Mouse (Mus musculus) kidney, postnatal 0 days (tissue): ENCODE measurements around the gene Vrtn. TPM values are rescaled to one million over a fixed set of nuclear protein-coding genes. Genes with fewer than 3 reads are reported as not detected.

Experiments used
- ATAC-seq: fragments of 200-750 bp; cut with Nextera tagmentation; replicated peaks from 2 replicates; pipeline ENCODE4 v1.8.0; 2017; ENCODE audit warnings: low read depth, moderate number of reproducible peaks, moderate TSS enrichment, moderate library complexity; ENCODE audit not compliant: low FRiP score
- DNase-seq: peaks from one replicate; pipeline ENCODE4 v3.0.0-alpha.2; 2016; ENCODE audit warnings: low spot score
- H3K27ac ChIP-seq: fragments of 300-500 bp; sonication (generic); 2 replicates; pipeline ENCODE4 v1.5.1; 2014; ENCODE audit warnings: mild to moderate bottlenecking
- H3K27me3 ChIP-seq: fragments of 300-500 bp; sonication (generic); 2 replicates; pipeline ENCODE4 v1.6.1; 2014; ENCODE audit warnings: low read length, mixed read lengths; ENCODE audit not compliant: insufficient read depth
- H3K36me3 ChIP-seq: fragments of 300-500 bp; sonication (generic); 2 replicates; pipeline ENCODE4 v1.6.1; 2014; ENCODE audit warnings: low read length, mixed read lengths; ENCODE audit not compliant: insufficient read depth
- H3K4me1 ChIP-seq: fragments of 300-500 bp; sonication (generic); replicated peaks from 2 replicates; pipeline ENCODE4 v1.6.1; 2014; ENCODE audit warnings: antibody characterized with exemption, low read length, mixed read lengths; ENCODE audit not compliant: insufficient read depth
- H3K4me2 ChIP-seq: fragments of 300-500 bp; sonication (generic); 2 replicates; pipeline ENCODE4 v1.6.1; 2014; ENCODE audit warnings: mild to moderate bottlenecking, low read length, moderate library complexity, mixed read lengths
- H3K4me3 ChIP-seq: fragments of 300-500 bp; sonication (generic); replicated peaks from 2 replicates; pipeline ENCODE4 v1.5.1; 2014; ENCODE audit warnings: low read depth, low read length
- H3K9ac ChIP-seq: fragments of 300-500 bp; sonication (generic); 2 replicates; pipeline ENCODE4 v1.6.1; 2014; ENCODE audit warnings: low read depth, low read length
- H3K9me3 ChIP-seq: fragments of 300-500 bp; sonication (generic); replicated peaks from 2 replicates; pipeline ENCODE4 v1.6.1; 2016; ENCODE audit warnings: low read length, inconsistent platforms, mixed read lengths
- CTCF ChIP-seq: IDR thresholded peaks from 2 replicates; pipeline ENCODE4 v1.5.1; 2016; ENCODE audit warnings: antibody characterized with exemption, low read depth, mild to moderate bottlenecking, moderate library complexity
- WGBS: fragments of 180-500 bp; shearing (Covaris S2); extraction: QIAGEN DNeasy Blood & Tissue Kit; methylation state at CpG from one replicate; pipeline ENCODE4 v1.1.7; 2014; 5-methylcytosine and 5-hydroxymethylcytosine counted together
- polyA plus RNA-seq: library from polyadenylated mRNA; unstranded; fragments of >200 nt; fragmentation: Nextera tagmentation; extraction: Ambion mirVana; gene quantifications from 2 replicates; pipeline ENCODE4 v1.2.1, GENCODE M21; 2015

Vrtn gene
- polyA plus RNA-seq, 1 experiment from 2014 or later, result not detected

GRCm38 (mm10) chr12:84631867-84632266, 9.0 kb upstream of the Vrtn start:
- ATAC-seq, result no peak
- no peak for TF ChIP-seq CTCF
- H3K9me3 ChIP-seq, result no peaks in the 10 kb centered on the region
- H3K4me2 ChIP-seq, result no peak overlapping the region
- no peaks in the 10 kb centered on the region for H3K27me3 ChIP-seq
- H3K27ac ChIP-seq, result no peak overlapping the region
- 70% methylated on average over 3 of the region's 3 CpGs for WGBS
- H3K36me3 ChIP-seq, result no peaks in the 10 kb centered on the region
- H3K4me1 ChIP-seq, result no peaks in the 10 kb centered on the region
- DNase-seq, result no peak
- H3K9ac ChIP-seq, result no peak overlapping the region
- no peak overlapping the region for H3K4me3 ChIP-seq

GRCm38 (mm10) chr12:84640253-84640652, 566 bp upstream of the Vrtn start:
- Histone ChIP-seq H3K9me3 (no peaks in the 10 kb centered on the region), H3K36me3 (no peaks in the 10 kb centered on the region), H3K4me3 (no peak overlapping the region), H3K27ac (no peak overlapping the region), H3K4me1 (no peaks in the 10 kb centered on the region), H3K4me2 (no peak overlapping the region), H3K27me3 (peaks cover 28% of the 10 kb centered on the region), H3K9ac (no peak overlapping the region)
- no peak for TF ChIP-seq CTCF
- DNase-seq (no peak), ATAC-seq (no peak)
- 10% methylated on average over 6 of the region's 6 CpGs for WGBS

- no peak overlapping the region for H3K4me2 ChIP-seq
- ATAC-seq (no peak), DNase-seq (no peak)
- no peak overlapping the region for H3K4me3 ChIP-seq
- no peak overlapping the region for H3K9ac ChIP-seq
- H3K27me3 ChIP-seq, result peaks cover 5% of the 10 kb centered on the region; the same call in 1 of the 2 replicates
- no peak for TF ChIP-seq CTCF
- no peaks in the 10 kb centered on the region for H3K36me3 ChIP-seq
- WGBS, result 78% methylated on average over 13 of the region's 13 CpGs
- H3K4me1 ChIP-seq, result no peaks in the 10 kb centered on the region
- no peaks in the 10 kb centered on the region for H3K9me3 ChIP-seq
- no peak overlapping the region for H3K27ac ChIP-seq
These were observed 9.4 kb downstream of the Vrtn start for GRCm38 (mm10) chr12:84650234-84650633.

GRCm38 (mm10) chr12:84653912-84654311, 13.1 kb downstream of the Vrtn start:
- peak; percentile 98 for TF ChIP-seq CTCF
- Histone ChIP-seq H3K4me3 (no peak overlapping the region), H3K27ac (no peak overlapping the region), H3K36me3 (no peaks in the 10 kb centered on the region), H3K9me3 (no peaks in the 10 kb centered on the region), H3K4me1 (no peaks in the 10 kb centered on the region), H3K27me3 (peaks cover 5% of the 10 kb centered on the region; the same call in 1 of the 2 replicates), H3K9ac (no peak overlapping the region), H3K4me2 (no peak overlapping the region)
- DNase-seq (peak; percentile 57), ATAC-seq (0 out of 2 replicates have a peak, but pooled peaks have one; percentile 36)
- WGBS, result 10% methylated on average over 3 of the region's 3 CpGs

- no peaks in the 10 kb centered on the region for H3K36me3 ChIP-seq
- H3K4me3 ChIP-seq, result no peak overlapping the region
- WGBS, result 95% methylated on average over 3 of the region's 3 CpGs
- H3K27me3 ChIP-seq, result no peaks in the 10 kb centered on the region
- no peaks in the 10 kb centered on the region for H3K9me3 ChIP-seq
- no peak overlapping the region for H3K4me2 ChIP-seq
- no peak overlapping the region for H3K27ac ChIP-seq
- ATAC-seq (no peak), DNase-seq (peak; percentile 16)
- H3K9ac ChIP-seq, result no peak overlapping the region
- H3K4me1 ChIP-seq, result no peaks in the 10 kb centered on the region
- TF ChIP-seq CTCF, result peak; percentile 41; the same call in 1 of the 2 replicates
These were observed 29.7 kb downstream of the Vrtn start for GRCm38 (mm10) chr12:84670555-84670954.

- 34% methylated on average over 10 of the region's 10 CpGs for WGBS
- H3K4me1 ChIP-seq, result no peaks in the 10 kb centered on the region
These were observed 30.8 kb downstream of the Vrtn start for GRCm38 (mm10) chr12:84671646-84672045.

More at GRCm38 (mm10) chr12:84671646-84672045, 30.8 kb downstream of the Vrtn start:
- H3K4me3 ChIP-seq, result no peak overlapping the region
- H3K9ac ChIP-seq, result no peak overlapping the region
- no peak for ATAC-seq
- H3K27me3 ChIP-seq, result no peaks in the 10 kb centered on the region
- H3K27ac ChIP-seq, result no peak overlapping the region
- TF ChIP-seq CTCF, result no peak
- no peaks in the 10 kb centered on the region for H3K9me3 ChIP-seq
- H3K4me2 ChIP-seq, result no peak overlapping the region
- no peaks in the 10 kb centered on the region for H3K36me3 ChIP-seq
- DNase-seq, result no peak
